Mouse (Mus musculus) T-cell, adult 2 months (primary cell): ENCODE results near the gene Arl8a.

ENCODE experiments used
- DNase-seq: peaks from one replicate; pipeline ENCODE4 v3.0.0; 2022; ENCODE audit warnings: low spot score

Gene Arl8a

DNA sequence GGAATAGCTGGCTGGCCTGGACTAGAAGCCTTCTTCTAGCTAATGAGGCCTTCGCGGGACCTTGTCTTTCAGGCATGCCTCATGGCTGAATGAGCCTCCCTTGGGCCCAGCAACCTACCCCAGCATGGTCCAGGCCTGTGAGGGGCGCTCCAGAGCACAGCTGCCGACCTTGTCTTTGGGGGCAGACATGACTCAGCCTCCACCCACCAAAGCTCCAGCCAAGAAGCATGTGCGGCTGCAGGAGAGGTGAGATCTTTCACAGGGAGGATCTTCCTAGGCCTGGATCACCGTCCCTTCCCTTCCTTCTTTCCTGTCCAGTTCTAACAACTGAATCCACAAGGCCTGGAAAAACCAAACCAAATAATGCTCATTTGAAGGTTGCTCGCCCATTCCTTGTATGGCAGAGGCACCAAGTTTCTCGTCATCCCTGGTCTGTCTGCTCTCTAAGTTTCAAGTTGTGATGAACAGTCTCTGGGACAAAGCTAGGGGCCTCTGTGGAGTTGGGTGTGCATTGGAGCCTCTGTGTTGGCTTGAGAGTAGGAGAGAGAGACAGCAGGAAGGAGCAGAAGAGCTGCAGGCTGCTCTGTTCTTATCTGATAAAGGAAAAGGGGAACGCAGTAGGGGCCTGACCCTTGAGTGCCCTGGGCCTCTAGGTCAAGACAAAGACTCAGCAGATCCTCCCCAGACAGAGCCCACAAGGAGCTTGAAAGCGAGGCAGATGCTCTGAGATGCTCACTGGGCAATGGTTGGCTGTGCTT lies 12.8 kb upstream of the Arl8a start:
- DNase-seq = no peak

DNA sequence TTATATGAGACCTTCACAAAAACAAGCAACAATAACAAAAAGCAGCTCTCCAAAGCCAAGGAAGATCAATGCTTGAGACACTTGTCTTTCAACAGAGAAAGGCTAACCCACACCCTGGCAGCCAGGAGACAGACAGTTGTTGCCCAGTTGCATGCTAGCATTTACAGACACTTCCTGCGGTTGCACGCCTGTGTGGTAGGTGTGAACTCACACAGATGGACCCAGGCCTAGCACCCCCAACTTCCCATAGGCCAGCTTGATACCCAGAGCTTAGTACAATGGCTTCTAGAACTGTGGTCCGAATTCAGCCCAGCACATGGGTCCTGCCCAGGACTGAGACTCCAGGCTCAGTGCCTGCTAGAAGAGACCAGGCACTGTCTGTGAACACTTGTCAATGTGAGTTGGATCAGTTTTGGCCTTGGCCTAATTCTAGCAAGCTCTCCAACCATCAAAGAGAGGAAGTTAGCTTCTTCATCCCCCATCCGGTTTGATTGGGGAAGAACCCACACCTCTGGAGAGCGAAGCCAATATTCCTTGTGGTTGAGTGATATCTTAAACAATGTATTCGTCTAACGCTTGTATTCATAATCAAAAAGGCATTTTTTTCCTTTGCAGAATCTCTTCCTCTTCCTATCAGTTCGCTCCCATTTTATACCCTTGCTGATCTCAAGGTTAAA lies 11.4 kb upstream of the Arl8a start:
- no peak for DNase-seq

DNA sequence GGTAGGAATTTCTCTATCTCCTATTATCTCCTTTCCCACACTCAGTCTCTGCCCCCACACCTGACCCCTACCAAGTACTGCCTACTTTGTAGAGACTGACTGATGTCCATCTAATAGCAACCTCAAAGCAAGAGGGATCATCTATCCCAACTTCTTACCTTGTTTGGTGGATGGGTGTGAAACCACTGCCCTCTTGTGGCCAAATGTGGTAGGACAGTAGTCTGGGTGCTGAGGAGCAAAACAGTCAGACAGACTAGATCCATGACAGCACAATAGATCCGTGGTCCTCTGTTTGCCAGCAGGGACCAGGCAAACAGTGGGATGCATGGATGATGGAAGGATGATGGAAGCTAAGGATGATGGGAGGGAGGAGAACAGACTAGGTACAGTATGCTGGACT lies 10.1 kb upstream of the Arl8a start:
- peak; percentile 57 for DNase-seq

- DNase-seq = no peak
Measured at GRCm38 (mm10) chr1:135139906-135140305, 6.7 kb upstream of the Arl8a start.

DNA sequence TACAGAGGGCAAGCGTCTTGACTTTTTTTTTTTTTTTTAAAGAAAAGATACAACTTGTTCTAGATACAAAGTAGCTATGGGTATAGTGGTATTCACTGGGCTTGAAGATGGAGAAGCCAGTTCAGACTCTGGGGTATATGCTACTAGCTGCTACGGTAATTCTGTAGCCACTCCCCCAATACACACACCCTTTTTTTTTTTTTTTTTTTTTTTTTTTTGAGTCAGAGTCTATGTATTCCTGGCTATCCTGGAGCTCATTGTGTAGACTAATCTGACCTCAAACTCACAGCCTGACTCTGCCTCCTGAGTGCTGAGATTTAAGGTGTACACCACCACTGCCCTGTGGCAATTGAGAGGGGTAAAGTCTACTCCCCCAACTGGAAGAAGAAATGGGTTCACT lies 4.2 kb upstream of the Arl8a start:
- DNase-seq = no peak

DNA sequence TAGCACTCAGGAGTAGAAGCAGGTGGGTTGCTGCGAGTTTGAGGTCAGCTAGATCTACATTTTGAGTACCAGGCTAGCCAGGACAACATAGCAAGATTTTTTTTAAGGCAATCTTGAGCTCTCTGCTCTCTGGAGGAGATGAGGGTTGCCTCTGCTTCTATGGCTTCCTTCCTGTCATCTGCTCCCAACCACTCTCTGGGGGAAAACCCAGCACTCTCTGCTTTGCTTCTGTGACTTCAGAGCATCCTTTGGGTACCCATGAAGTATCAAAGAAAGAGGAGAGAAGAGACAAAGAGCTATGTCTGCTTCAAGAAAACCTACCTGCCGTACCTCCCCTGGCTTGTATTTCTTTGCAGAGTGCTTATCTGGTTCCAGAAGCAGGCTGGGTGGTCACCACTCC lies 2.7 kb upstream of the Arl8a start:
- DNase-seq = peak; percentile 17

DNA sequence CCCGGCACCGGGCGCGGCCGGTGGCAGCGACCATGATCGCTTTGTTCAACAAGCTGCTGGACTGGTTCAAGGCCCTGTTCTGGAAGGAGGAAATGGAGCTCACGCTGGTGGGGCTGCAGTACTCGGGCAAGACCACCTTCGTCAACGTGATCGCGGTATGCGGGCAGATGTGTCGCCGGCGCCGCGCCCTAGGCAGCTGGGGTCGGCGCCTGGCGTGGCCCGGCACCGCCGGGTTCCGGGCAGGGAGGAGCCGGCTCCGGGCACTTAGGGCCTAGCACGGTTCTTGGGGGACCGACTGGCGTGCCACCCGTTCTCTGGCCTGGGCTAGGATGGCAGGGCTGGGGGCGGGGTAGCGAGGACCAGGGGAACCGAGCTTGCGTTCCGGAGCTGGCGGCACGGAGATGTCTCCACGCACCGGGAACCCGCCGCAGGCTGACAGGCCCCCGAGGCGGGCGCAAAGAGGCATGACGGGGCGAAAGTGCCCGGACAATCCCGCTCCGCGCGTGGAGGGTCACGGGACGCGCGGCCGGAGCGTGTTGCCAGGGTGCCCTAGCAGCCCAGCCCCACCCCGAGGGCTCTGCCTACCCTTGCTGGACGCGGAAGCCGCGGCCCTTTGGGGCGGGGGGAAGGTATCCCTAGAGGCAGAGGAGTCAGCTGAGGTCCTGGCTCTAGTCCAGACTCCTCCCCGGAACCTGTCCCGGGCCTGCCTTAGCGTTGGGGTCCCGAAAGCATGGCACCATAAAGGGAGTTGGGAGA lies 500 bp downstream of the Arl8a start:
- peak; percentile 46 for DNase-seq

DNA sequence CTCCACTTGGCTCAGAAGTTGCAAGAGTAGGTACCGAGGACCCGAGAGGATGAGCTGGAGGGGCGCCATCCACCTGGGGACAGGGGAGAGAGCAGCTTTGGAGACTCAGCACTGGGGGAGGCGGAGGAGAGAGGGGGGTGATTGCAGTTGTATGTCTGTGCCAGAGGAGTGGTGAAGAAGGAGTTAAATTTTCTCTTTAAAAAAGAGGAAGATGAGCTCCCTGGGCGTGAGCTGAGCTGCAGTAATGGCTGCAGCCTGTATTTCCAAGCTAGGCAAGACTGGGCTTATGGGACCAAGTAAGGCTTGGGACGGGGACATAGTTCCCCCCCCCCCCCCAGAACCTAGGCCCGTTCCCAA lies 1.1 kb downstream of the Arl8a start:
- no peak for DNase-seq

DNA sequence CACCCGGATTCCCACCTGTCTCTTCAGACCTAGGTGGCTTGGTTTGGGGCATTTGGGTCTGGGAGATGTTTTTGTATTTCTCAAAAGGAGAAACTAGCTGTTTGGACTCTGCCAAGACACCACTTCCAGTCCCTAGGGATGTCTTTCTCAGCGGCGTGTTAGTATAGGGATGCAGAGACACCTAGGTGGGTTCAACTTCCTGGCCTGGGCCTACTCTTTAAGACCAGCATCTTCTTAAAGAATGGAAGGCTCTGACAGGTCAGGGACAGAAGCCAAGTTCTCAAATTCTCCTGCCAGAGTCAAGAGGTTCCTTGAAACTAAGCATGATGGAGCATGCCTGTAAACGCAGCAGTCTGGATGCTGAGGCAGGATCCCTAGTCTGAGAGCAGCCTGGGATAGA lies 1.9 kb downstream of the Arl8a start:
- DNase-seq = no peak

- no peak for DNase-seq
Measured at GRCm38 (mm10) chr1:135148996-135149395, 2.4 kb downstream of the Arl8a start.

DNA sequence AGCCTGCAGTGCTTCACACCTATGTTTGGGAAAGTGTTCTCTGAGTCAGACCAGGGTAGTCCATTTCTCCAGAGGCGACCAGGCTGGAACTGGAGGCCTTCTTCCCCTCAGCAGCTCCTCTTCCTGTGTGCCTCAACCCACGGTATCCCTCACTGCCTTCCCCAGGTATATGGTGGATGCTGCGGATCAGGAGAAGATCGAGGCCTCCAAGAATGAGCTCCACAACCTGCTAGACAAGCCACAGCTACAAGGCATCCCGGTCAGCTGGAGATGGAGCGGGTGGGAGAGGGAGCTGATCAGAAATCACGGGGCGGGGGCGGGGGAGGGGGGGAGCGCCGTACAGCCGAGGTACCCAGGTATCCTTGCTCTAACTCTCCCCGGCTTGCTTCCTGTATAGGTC lies 7.4 kb downstream of the Arl8a start:
- no peak for DNase-seq

DNA sequence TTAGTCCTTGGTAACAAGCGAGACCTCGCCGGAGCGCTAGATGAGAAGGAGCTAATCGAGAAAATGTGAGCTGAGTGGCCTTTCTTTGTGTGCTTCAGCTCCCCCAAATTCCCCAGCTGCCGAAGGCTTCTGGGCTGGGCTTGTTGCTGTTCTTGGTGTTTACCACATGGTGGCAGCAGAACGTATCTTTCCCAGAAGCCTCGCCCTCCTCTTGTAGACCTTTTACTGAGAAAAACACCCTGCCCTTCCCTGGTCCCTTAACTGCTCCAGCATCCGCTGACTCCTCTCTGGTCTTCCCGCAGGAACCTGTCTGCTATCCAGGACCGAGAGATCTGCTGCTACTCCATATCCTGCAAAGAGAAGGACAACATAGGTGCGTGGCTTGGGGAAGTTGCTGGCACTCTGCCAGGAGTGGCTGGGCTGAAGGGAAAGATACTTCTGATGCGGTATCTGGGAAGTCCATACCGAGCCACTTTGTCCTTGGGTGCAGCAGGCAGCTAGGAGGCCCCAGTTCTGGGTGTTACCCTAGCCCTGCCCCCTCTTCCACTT lies 7.9 kb downstream of the Arl8a start:
- peak; percentile 62 for DNase-seq

GRCm38 (mm10) chr1:135156300-135156699 lies 9.7 kb downstream of the Arl8a start:
- DNase-seq = no peak

GRCm38 (mm10) chr1:135158633-135159032 lies 12.0 kb downstream of the Arl8a start:
- DNase-seq = no peak

GRCm38 (mm10) chr1:135159074-135159473 lies 12.4 kb downstream of the Arl8a start:
- no peak for DNase-seq

DNA sequence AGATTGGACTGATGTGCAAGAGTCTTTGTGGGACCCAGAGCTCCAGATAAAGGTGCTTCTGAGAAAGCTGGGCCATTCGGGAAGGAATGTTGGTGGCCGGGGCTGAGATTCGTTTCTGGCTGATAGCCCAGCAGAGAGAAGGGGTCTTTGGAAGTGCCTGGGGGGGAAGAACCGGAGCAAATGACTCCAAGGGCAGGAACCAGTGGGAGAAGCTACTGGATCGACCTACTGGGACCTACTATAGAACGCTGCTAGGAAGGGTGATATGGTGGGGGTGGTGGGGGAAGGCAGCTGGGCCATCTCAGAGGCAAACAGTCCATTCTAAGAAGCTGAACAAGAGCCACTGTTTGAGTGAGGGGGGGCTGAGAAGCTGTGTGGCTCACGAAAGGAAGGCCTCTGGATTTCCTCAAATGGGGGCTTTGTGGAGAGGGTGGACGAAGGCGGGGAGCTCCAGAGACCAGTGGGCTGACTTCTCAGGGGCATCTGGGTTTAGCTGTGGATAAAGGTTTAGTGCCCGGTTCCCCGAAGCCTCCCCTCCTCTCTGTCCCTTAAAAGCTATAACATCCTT lies 13.0 kb downstream of the Arl8a start:
- DNase-seq = no peak

DNA sequence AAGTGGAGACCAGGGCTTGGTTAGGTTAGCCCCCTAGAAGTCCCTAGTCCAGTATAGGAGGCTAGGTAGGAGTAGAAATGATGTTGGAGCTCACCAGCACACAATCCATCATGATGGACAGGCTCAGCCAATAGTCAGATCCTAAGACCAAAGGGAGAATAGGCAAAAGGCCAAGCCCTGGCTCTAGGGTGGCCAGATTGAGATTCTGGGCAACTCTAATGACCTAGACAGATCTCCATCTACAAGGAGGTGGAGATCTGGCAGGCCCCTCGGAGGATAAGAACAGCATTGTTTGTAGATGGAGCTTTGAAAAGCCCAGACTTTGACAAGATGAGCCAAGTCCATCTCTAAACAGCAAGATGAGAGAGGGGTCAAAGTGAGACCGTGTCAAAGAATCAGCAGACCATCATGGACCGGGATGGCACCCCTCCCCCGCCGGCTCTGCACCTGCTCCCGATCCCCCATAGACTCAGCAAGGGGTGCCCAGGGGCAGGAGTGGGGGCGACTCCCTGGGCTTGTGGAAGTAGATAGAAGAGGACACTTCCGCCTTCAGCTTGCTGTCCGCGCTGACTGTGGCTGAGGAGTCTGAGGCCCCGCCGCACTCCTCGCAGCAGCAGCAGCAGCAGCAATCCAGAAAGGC lies 13.9 kb downstream of the Arl8a start:
- no peak for DNase-seq

- no peak for DNase-seq
Measured at GRCm38 (mm10) chr1:135162720-135163119, 16.1 kb downstream of the Arl8a start.

DNA sequence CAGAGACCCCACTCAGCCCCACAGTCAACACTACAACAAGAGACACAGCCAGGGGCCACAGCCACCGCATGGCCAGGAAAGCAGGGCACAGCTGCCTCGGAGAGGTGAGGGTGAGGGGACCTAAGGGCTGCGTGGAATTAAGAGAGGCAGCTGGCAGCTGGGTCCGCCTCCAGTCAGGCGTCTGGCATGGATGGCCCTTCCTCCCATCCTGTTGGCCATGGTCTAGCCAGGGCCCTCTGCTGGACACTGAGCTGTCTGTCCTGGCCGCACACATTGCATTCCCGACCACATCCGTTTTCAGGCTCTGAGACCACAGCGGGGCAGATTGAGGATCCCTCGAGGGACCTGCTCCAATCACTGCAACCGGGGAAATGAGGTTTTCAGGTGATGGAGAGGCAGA lies 20.8 kb downstream of the Arl8a start, which contains the start of gene Gpr37l1:
Gpr37l1 (minus strand) TSS at position 247 of the 400 bp plus-strand sequence.
- DNase-seq = no peak

- no peak for DNase-seq
Measured at GRCm38 (mm10) chr1:135168453-135169200, 22.0 kb downstream of the Arl8a start.

DNA sequence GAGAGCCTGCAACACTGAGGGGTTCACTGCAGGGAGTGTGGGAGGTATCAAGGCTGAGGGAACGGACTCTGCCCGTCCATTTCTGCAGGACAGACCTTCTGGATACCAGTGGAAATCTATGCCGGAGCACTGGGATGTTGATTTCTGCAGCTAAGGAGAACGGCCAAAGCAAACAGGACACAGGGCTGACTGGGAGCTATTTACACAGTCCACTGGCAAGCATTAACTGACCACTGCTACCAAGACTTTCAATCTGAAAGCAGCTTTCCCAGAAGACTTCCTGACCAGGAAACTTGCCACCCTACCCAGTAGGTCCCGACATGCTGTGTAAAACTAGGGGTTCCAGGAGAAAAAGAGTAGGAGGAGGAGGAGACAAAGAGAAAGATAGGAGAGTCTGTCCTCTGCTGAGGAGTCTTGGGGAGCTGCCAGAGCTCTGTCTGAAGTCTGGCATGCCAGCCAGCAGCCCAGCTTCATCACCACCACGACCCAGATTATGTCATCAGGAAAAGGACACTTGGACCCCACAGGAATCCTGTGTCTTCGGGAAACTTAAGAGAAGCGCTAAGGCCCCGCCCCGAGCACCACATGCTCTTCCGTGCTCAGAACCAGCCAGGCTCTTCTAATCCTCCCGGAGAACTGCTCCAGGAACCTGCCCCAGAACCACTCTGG lies 23.1 kb downstream of the Arl8a start:
- DNase-seq = no peak
